Mouse (Mus musculus) C2C12 (cell line): ENCODE data around the gene Etv6. TPM values are rescaled to one million over a fixed set of nuclear protein-coding genes. Genes with fewer than 3 reads are reported as not detected.

ENCODE experiments used
- H3K27me3 ChIP-seq: one replicate; pipeline ENCODE4 v1.6.1; 2011; ENCODE audit not compliant: control insufficient read depth, insufficient read depth, insufficient read length
- H3K36me3 ChIP-seq: one replicate; pipeline ENCODE4 v1.6.1; 2011; ENCODE audit not compliant: control insufficient read depth, insufficient read depth
- H3K4me3 ChIP-seq: one replicate; pipeline ENCODE4 v1.5.1; 2011; ENCODE audit warnings: mild to moderate bottlenecking, control low read depth; ENCODE audit not compliant: poor library complexity, insufficient read depth, severe bottlenecking
- H3K79me2 ChIP-seq: one replicate; pipeline ENCODE4 v1.6.1; 2011; ENCODE audit not compliant: control insufficient read depth, insufficient read depth
- H3K79me3 ChIP-seq: one replicate; pipeline ENCODE4 v1.6.1; 2011; ENCODE audit warnings: low read depth, control low read depth
- H3ac ChIP-seq: one replicate; pipeline ENCODE3; 2011; ENCODE audit warnings: low read depth; ENCODE audit not compliant: control insufficient read depth, insufficient read length
- CEBPB ChIP-seq: IDR thresholded peaks from one replicate; pipeline ENCODE4 v1.6.1; 2011; ENCODE audit warnings: low read depth, mild to moderate bottlenecking, control low read depth, moderate library complexity
- CTCF ChIP-seq: IDR thresholded peaks from one replicate; pipeline ENCODE4 v1.5.1; 2011; ENCODE audit not compliant: control insufficient read depth, insufficient read depth, insufficient read length
- FOSL1 ChIP-seq: IDR thresholded peaks from one replicate; pipeline ENCODE4 v1.8.0; 2011; ENCODE audit warnings: mild to moderate bottlenecking, low read length; ENCODE audit not compliant: poor library complexity, insufficient read depth, severe bottlenecking
- MAX ChIP-seq: IDR thresholded peaks from one replicate; pipeline ENCODE4 v1.6.1; 2011; ENCODE audit warnings: mild to moderate bottlenecking, control low read depth
- MYOD1 ChIP-seq: IDR thresholded peaks from one replicate; pipeline ENCODE4 v1.6.1; 2011; ENCODE audit warnings: low read depth; ENCODE audit not compliant: control insufficient read depth, insufficient read length
- MYOG ChIP-seq: IDR thresholded peaks from one replicate; pipeline ENCODE4 v1.6.1; 2011; ENCODE audit not compliant: control insufficient read depth, insufficient read length; ENCODE audit errors: extremely low read depth
- USF1 ChIP-seq: IDR thresholded peaks from one replicate; pipeline ENCODE4 v1.6.1; 2011; ENCODE audit warnings: low read depth, mild to moderate bottlenecking, control low read depth, moderate library complexity
- polyA plus RNA-seq: library from polyadenylated mRNA; unstranded; fragments of >200 nt; fragmentation: generic; extraction: Trizol; gene quantifications from one replicate; pipeline ENCODE4 v1.2.1, GENCODE M21; 2012; ENCODE audit warnings: missing spikeins

Etv6 gene
- polyA plus RNA-seq, 1 experiment: 8.5 TPM

DNA sequence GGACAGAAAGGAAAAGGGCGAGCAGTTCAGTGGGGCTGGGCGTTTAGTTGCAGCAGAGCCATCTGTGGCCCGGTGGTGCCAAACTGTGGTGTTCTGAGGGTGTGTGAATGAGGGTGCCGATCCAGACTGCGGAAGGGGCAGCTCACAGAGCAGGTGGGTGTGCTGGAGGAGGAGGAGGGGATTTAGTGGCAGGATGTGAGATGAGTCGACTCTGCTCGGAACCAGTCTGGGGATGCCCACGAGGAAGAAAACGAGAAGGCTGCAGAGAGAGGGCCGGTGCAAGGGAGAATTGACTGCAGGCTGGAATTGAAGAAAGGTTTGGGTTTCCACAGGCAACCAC, 24.0 kb downstream of the Etv6 start:
- Histone ChIP-seq H3K79me2 (peaks cover 99% of the 10 kb centered on the region), H3K36me3 (no peaks in the 10 kb centered on the region), H3K79me3 (peaks cover 63% of the 10 kb centered on the region), H3ac (no peak overlapping the region), H3K4me3 (no peak overlapping the region), H3K27me3 (no peaks in the 10 kb centered on the region)
- TF ChIP-seq MYOD1: no peak
- no peak for TF ChIP-seq FOSL1
- TF ChIP-seq CTCF: no peak
- TF ChIP-seq MYOG: no peak
- TF ChIP-seq MAX: no peak
- TF ChIP-seq USF1: no peak
- TF ChIP-seq CEBPB: no peak

DNA sequence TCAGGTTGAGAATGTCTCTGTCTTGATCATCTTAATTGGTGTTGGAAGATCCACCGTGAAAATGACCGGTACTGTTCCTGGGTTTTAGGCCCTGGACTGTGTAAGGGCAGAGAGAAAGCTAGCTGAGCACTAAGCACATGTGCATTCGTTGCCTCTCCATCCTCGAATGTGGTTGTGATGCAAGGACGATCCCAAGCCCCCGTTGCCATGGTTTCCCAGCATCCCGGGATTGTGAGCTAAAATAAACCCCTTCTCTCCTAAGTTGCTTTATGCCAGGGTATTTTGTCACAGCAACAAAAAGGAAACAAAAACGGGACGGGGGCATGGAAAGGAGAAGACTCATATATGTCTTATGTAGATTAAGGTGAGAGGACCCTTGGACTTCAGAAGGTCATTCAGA, 24.5 kb downstream of the Etv6 start:
- H3K79me3 ChIP-seq: peaks cover 64% of the 10 kb centered on the region
- H3K4me3 ChIP-seq: no peak overlapping the region

DNA sequence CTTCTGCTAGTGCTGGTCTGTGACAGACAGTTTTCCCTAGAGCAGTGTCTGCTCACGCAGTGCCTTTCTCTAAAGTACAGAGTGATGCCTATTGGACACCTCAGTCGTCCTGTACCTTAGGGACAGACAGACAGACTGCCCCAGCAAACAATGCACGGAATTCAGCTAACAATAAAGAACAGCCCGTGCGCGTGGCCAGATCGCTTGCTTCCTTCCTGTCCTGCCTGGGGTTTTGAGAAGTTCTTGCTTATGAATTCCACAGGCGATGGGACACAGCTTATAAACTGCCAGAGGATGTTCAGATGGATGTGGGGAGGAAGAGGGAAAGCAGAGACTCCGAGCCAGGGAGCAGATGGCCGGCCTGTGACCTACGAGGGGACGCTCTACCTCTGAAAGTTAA, 25.3 kb downstream of the Etv6 start:
- Histone ChIP-seq H3K27me3 (no peaks in the 10 kb centered on the region), H3K79me3 (peaks cover 65% of the 10 kb centered on the region), H3K36me3 (peaks cover 10% of the 10 kb centered on the region), H3K79me2 (peaks cover 100% of the 10 kb centered on the region), H3K4me3 (no peak overlapping the region), H3ac (no peak overlapping the region)
- TF ChIP-seq FOSL1 (no peak), CEBPB (no peak)

More for the DNA sequence above, 24.5 kb downstream of the Etv6 start:
- H3ac ChIP-seq: no peak overlapping the region
- no peaks in the 10 kb centered on the region for H3K27me3 ChIP-seq
- TF ChIP-seq MYOD1: no peak
- TF ChIP-seq FOSL1: no peak
- no peak for TF ChIP-seq USF1
- no peak for TF ChIP-seq MYOG
- no peak for TF ChIP-seq CEBPB
- H3K79me2 ChIP-seq: peaks cover 100% of the 10 kb centered on the region
- H3K36me3 ChIP-seq: peaks cover 3% of the 10 kb centered on the region

DNA sequence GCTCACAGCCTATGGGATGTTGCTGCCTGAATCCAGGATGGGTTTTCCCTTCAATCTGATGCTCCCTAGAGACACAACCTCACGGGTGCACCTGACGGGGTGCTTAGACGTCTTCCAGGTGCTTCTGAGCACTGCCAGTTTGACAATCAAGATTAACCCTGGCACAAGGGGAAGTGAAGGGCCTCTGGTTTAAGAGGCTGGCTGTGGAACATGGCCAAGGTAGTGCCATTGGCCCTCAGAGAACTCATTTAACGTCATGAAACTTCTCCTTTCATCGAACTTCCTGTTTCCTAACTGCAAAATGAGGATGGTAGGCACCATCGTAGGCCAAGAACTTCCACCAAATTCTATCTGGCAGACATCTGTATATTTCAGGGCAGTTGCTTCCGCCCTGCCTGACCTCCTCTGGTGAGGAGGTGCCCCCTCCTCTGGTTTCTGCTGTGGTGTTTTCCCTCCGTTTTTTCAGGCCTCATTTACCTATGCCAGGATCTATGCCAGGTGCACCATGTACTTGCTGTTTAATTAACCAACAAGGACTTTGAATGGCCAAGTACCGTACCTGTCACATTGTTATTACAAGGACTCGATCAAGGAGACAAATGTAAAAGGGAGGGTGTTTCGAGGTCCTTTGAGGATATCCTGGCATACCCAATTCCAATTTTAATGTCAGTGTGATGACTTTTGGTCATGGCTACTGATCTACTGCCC, 29.7 kb downstream of the Etv6 start:
- Histone ChIP-seq H3K79me2 (peaks cover 100% of the 10 kb centered on the region), H3K79me3 (peaks cover 66% of the 10 kb centered on the region), H3ac (no peak overlapping the region), H3K27me3 (no peaks in the 10 kb centered on the region), H3K4me3 (no peak overlapping the region), H3K36me3 (peaks cover 28% of the 10 kb centered on the region)
- TF ChIP-seq MAX (no peak), FOSL1 (no peak), USF1 (no peak), CEBPB (no peak), MYOD1 (no peak), MYOG (no peak), CTCF (no peak)

DNA sequence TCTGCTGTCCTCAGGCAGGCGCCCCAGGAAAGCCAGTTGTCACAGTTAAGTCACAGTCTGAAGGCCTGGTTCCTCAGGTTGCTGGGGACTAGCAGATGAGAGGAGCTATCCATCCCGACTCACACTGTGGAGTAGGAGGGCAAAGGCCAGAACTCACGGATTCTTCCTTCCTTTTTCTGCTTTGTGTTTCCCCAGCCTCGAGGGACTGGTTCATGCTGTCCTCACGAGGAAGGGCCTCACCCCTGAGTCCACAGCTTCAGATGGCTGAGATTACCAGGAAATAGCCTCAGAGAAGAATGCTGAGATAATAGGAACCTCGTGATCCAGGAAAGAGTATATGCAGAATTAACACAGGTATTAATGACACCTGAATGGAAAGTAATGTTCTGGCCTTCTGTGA, 30.6 kb downstream of the Etv6 start:
- TF ChIP-seq CTCF (no peak), MAX (no peak), FOSL1 (no peak), USF1 (no peak), MYOD1 (no peak), MYOG (no peak), CEBPB (no peak)
- peaks cover 32% of the 10 kb centered on the region for H3K36me3 ChIP-seq

DNA sequence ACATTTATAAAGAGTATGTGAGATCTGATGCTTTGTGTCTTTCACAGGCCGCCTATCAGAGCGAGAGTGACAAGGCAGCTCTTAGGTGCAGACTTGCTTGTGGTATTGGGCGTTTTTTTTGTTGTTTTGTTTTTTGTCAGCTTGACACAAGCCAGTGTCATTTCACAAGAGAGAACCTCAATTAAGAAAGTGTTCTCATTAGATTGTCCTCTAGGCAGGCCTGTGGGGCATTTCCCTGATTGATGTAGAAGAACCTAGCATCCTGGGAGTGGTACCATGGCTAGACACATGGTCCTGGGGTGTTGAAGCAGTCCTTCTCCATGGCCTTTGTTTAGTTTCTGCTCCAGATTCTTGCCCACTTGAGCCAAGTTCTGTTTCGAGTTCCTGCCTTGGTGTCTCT, 31.5 kb downstream of the Etv6 start:
- no peak for TF ChIP-seq MAX
- TF ChIP-seq MYOD1: no peak
- no peak for TF ChIP-seq MYOG
- no peak for TF ChIP-seq CTCF
- no peak for TF ChIP-seq FOSL1
- TF ChIP-seq USF1: no peak
- Histone ChIP-seq H3K36me3 (peaks cover 32% of the 10 kb centered on the region), H3ac (no peak overlapping the region), H3K79me3 (peaks cover 65% of the 10 kb centered on the region), H3K27me3 (no peaks in the 10 kb centered on the region), H3K4me3 (no peak overlapping the region), H3K79me2 (peaks cover 99% of the 10 kb centered on the region)

More for the DNA sequence above, 30.6 kb downstream of the Etv6 start:
- no peaks in the 10 kb centered on the region for H3K27me3 ChIP-seq
- H3ac ChIP-seq: no peak overlapping the region
- peaks cover 69% of the 10 kb centered on the region for H3K79me3 ChIP-seq
- H3K79me2 ChIP-seq: peaks cover 99% of the 10 kb centered on the region
- H3K4me3 ChIP-seq: no peak overlapping the region
